Mouse (Mus musculus): ENCODE results near the gene Mllt11. TPM values are rescaled to one million over a fixed set of nuclear protein-coding genes. Genes with fewer than 3 reads are reported as not detected.

The Mllt11 gene
- polyA plus RNA-seq, 1 experiment, result 18.9 TPM

- WGBS, result 57% methylated on average over 3 of the region's 3 CpGs
- no peak for DNase-seq (ENCODE audit: low read depth, low spot score)
Measured at GRCm38 (mm10) chr3:95179890-95180289, 52.1 kb downstream of the Mllt11 start.

DNA sequence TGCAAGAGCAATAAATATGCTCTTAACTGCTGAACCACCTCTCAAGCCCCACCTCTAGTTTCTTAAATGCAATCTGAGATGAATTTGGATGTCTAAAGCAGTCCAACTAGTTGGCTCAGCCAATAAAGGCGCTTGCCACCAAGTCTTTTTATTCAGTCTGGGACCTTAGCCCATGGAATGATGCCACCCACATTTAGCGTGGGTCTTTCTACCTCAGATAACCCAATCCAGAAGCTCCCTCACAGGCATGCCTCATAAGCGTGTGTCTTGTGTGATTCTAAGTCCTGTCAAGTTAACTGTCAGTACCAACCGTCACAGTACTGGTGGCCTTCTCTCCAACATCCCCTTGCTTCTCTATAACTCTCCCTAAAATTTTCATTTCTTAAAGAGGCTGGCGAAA, 53.0 kb downstream of the Mllt11 start:
- DNase-seq (ENCODE audit: low read depth, low spot score), result no peak
- WGBS, result 87% methylated on average over 5 of the region's 5 CpGs

DNA sequence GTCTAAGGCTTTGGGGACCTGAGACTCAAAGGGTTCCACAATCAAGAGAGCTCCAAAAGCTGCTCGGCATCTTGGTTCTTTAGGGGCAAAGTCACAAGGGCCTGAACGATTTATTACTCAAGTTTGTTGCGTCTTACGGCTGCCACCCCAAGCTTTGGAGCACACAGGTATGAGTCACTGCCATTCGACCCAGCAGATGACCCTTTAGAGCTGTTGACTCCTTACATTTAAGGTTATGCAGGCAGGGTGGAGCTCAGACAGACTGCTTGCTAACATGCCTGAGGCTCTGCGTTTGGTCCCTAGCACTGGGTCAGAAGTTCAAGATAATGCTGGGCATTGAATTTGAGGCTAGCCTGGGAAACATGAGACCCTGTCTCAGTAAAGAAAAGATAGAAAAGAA, 54.4 kb downstream of the Mllt11 start:
- 20% methylated on average over 6 of the region's 6 CpGs for WGBS
- peak; percentile 42 for DNase-seq (ENCODE audit: low read depth, low spot score)

GRCm38 (mm10) chr3:95176500-95176899, 55.5 kb downstream of the Mllt11 start:
- no peak for DNase-seq (ENCODE audit: low read depth, low spot score)
- WGBS, result 78% methylated on average over 3 of the region's 3 CpGs

GRCm38 (mm10) chr3:95174011-95174592, 57.9 kb downstream of the Mllt11 start:
- 18% methylated on average over 16 of the region's 16 CpGs for WGBS
- DNase-seq (ENCODE audit: low read depth, low spot score), result peak; percentile 46

DNA sequence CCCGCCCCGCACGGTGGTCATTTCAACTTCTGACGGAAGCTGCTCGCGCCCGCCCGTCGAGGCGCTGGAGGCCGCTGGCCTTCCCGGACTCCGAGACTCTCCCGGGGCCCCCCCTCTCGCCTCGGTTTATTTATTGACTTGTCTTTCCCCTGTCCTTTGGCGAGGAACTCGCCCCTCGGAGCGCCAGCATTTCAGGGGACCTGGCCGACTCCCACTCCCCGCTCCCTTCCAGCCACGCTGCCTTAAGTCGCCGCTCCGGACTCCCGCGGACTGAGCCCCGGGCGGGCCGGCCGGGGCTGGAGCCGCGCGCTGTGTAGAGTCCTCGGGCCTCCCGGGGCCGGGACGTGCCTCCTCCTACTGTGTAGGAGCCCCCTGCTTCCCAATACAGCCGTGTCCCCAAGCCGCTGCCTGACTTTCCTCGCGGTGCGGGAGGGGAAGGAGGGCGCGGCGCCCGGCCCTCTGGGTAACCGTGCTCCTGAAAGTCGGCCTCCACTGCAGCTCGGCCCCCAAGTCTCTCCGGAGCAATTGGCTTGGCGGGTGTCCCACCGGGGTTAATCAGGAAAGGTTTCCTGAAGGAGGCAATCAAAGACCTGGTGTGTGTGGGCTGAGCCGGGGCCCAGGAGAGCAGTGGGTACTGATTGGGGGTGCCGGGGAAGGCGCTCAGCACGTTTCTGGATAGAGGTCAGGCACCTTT, 58.6 kb downstream of the Mllt11 start:
- WGBS, result 18% methylated on average over 58 of the region's 58 CpGs
- no peak for DNase-seq (ENCODE audit: low read depth, low spot score)

- DNase-seq (ENCODE audit: low read depth, low spot score), result no peak
- 37% methylated on average over 79 of the region's 84 CpGs for WGBS
Measured at GRCm38 (mm10) chr3:95172526-95173255, 59.3 kb downstream of the Mllt11 start.

DNA sequence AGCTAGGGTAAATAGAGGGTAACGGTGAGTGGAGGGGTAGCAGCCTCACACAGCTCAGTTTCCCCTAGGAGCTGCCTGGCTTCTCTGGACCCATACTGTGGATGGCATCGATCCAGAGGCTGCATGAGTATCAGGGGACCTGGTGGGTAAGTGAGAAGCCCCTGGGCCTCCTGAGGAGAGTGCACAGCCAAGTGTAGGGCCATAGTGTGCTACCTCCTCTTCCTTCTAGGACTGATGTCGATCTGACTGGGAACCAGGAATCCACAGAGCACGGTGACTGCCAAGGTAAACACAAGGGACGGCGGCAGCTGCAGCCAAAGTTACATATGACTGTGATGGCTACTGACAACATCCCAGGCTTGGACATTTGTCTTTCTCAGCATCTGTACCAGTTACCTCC, 60.9 kb downstream of the Mllt11 start:
- DNase-seq (ENCODE audit: low read depth, low spot score), result no peak

GRCm38 (mm10) chr3:95169996-95170395, 62.0 kb downstream of the Mllt11 start:
- 89% methylated on average over 10 of the region's 10 CpGs for WGBS
- DNase-seq (ENCODE audit: low read depth, low spot score), result no peak

More for the DNA sequence above, 60.9 kb downstream of the Mllt11 start:
- whole genome bisulfite sequencing, result 46% methylated on average over 6 of the region's 6 CpGs

Other genes starting within 250 kb of the Mllt11 start
- gene Zfp687, start 216.7 kb downstream of the Mllt11 start, polyA plus RNA-seq (2012; rRNA removed), result 13.3 and 19.3 TPM in 2 replicates
- 138 and 153 TPM in 2 replicates for gene Psmd4, start 189.6 kb downstream of the Mllt11 start, polyA plus RNA-seq (2012; rRNA removed)
- gene Pip5k1a, start 125.2 kb downstream of the Mllt11 start, polyA plus RNA-seq (2012; rRNA removed), result 12.1 and 15.6 TPM in 2 replicates
- gene Vps72, start 121.1 kb downstream of the Mllt11 start, polyA plus RNA-seq (2012; rRNA removed), result 38.7 and 48.3 TPM in 2 replicates
- gene Tmod4, start 107.7 kb downstream of the Mllt11 start, polyA plus RNA-seq (2012; rRNA removed), result 0.71 and 0.73 TPM in 2 replicates
- 45.6 and 51.2 TPM in 2 replicates for gene Scnm1, start 98.2 kb downstream of the Mllt11 start, polyA plus RNA-seq (2012; rRNA removed)
- gene Lysmd1, start 98.1 kb downstream of the Mllt11 start, polyA plus RNA-seq (2012; rRNA removed), result 7.6 and 7.7 TPM in 2 replicates
- gene Tnfaip8l2, start 89.8 kb downstream of the Mllt11 start, polyA plus RNA-seq (2012; rRNA removed), result 30.8 and 46.2 TPM in 2 replicates
- 1.4 and 2.6 TPM in 2 replicates for gene Sema6c, start 71.7 kb downstream of the Mllt11 start, polyA plus RNA-seq (2012; rRNA removed)
- gene Gabpb2, start 14.3 kb downstream of the Mllt11 start, polyA plus RNA-seq (2012; rRNA removed), result 9.2 and 16.1 TPM in 2 replicates
- 67.2 and 80.0 TPM in 2 replicates for gene Cdc42se1, start 3.4 kb downstream of the Mllt11 start, polyA plus RNA-seq (2012; rRNA removed)
- gene Gm128, start 9.4 kb upstream of the Mllt11 start, polyA plus RNA-seq (2012; rRNA removed), result 0.05 TPM in 2 replicates
- 0.24 and 0.36 TPM in 2 replicates for gene Bnipl, start 19.0 kb upstream of the Mllt11 start, polyA plus RNA-seq (2012; rRNA removed)
- 71.9 and 82.6 TPM in 2 replicates for gene Mindy1, start 49.2 kb upstream of the Mllt11 start, polyA plus RNA-seq (2012; rRNA removed)
- gene Prune1, start 49.9 kb upstream of the Mllt11 start, polyA plus RNA-seq (2012; rRNA removed), result 15.7 and 18.8 TPM in 2 replicates
- 0.84 and 1.1 TPM in 2 replicates for gene Anxa9, start 75.0 kb upstream of the Mllt11 start, polyA plus RNA-seq (2012; rRNA removed)
- gene Cers2, start 82.6 kb upstream of the Mllt11 start, polyA plus RNA-seq (2012; rRNA removed), result 76.3 and 101 TPM in 2 replicates
- 9.8 and 13.4 TPM in 2 replicates for gene Setdb1, start 125.0 kb upstream of the Mllt11 start, polyA plus RNA-seq (2012; rRNA removed)
- not detected in 2 replicates for gene 4930558C23Rik, start 170.7 kb upstream of the Mllt11 start, polyA plus RNA-seq (2012; rRNA removed)
- 15.8 and 23.9 TPM in 2 replicates for gene Arnt, start 202.2 kb upstream of the Mllt11 start, polyA plus RNA-seq (2012; rRNA removed)